Mouse (Mus musculus) liver, embryonic 14.5 days (tissue): ENCODE measurements around the gene Kat6b.

ENCODE experiments used
- CTCF ChIP-seq: IDR thresholded peaks from 2 replicates; pipeline ENCODE4 v1.5.1; 2016; ENCODE audit warnings: antibody characterized with exemption, low read depth, control low read depth
- EP300 ChIP-seq: IDR thresholded peaks from 2 replicates; pipeline ENCODE4 v1.6.1; 2016; ENCODE audit warnings: antibody characterized with exemption, low read depth

GRCm38 (mm10) chr14:21695020-21695419 is 213.8 kb downstream of the Kat6b start:
- TF ChIP-seq CTCF, result no peak
- no peak for TF ChIP-seq EP300
